Mouse (Mus musculus): ENCODE measurements around the gene Tbx2.

GRCm38 (mm10) chr11:85840803-85841145 lies 8.4 kb downstream of the Tbx2 start:
- TF ChIP-seq CTCF (IDR thresholded peaks at IDR 0.05; ENCODE audit: borderline replicate concordance, insufficient read depth, low read length) (no peak), POLR2A (IDR thresholded peaks at IDR 0.05; ENCODE audit: low read depth, low read length) (no peak)

Measured in embryonic fibroblast, embryonic 13.5 days (primary cell).